Mouse (Mus musculus) ZHBTc4 (cell line): Measurements from ENCODE around the gene Gm1113.

Source experiments
- DNase-seq: peaks from one replicate; pipeline ENCODE4 v3.0.0-alpha.2; 2011; ENCODE audit warnings: low read depth, low spot score

Gene Gm1113

DNA sequence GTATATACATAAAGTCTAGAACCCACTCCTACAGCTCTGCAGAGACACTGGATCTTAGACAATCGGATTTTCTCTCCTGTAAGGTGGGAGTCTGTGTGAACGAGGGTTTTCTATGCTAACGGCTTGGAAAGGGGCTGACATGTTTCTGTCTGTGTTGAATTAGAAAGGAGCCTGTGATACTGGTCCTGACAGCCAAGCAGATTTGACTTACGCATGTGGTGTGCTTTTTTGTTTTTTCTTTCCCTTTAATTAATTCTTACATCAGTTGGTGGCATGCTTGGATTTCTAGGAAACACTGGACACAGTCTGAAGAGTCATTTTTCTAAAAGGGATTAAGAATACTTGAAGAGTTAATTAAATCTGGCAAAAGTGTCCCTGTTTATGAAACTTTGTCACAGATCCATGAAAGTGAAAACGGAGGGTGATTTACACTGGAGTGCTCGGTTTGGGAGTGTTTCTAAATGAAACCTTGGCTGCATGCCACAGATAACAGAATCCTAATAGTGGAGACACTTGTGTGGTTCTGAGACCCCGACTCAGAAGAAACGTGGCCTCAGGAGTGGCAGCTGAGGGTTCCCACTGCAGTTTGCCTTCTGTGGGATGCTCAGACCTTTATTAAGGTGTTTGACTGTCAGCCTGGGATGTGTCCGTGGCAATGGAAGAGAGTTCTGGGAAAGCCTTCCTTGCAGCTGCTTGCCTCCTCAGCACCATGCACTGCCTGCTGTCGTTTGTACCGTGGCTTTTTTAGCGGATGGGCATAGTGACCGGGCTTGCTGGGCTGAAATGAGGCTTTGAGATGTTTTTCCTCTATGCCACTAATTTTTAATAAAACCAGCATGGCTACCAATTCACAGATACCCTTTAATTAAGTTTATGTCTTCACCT, 35.8 kb downstream of the Gm1113 start:
- no peak for DNase-seq

DNA sequence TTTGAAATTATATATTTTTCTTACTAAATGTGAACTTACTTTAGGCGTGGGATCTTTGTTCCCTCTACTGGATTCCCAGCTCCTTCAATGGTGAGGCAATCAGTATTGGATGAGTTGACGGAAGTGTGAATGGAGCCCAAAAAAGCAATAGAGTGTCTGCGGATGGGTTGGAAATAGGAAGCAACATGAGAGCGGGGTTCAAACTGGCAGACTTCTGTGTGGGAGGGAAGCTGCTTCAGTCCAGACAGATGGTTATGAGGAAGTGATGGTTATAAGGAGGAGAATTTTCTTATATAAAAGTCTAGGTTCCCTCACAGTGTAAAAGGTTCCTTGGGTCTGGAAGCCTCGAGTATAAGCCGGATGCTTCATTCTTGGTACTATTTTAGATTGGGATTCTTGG, 38.6 kb downstream of the Gm1113 start:
- no peak for DNase-seq

DNA sequence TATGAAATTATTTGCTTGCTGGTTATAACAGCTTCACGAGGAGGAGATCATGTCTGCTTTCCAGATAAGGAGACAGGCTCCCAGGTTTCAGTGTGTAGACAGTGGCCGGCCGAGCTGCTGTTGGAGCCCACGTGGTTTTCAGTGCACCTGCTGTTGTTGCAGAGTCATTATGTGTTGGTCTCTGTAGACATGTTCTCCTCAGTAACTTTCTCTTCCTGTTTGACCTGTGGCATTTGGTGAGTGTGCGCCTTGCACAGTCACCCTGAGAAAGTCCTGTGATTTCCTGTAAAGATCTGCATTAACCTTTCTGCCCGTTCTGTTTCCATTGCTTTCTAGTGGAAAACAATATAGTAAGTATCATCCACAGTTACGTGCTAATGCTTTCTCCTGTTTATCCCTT, 42.7 kb downstream of the Gm1113 start:
- DNase-seq = no peak

DNA sequence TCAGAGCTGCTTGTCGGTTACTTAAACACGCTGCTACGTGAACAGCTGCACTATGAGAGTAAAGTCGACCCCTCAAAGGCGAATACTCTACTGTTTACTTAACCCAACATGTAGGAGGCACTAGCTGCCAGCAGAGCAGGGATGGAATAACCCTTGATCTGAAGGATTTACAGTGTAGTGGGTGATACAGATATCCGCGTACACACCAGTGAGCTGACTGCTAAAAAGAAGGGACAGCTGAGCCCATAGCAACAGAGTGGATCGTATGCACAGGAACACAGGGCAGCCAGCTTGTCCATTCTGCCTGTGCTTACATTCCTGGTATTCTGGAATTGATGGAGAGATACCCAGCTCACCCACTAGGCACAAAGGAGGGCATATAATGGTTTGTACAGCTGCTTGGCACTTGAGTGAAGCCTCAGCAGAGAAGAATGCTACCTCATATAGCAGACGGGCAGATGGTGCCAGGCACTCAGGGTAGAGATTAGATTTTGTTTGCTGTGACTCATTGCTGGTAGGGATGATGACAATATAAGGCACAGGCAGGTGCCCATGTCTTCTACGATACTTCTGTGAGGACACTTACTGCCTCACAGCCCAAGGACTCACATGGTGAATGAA, 43.9 kb downstream of the Gm1113 start:
- no peak for DNase-seq

DNA sequence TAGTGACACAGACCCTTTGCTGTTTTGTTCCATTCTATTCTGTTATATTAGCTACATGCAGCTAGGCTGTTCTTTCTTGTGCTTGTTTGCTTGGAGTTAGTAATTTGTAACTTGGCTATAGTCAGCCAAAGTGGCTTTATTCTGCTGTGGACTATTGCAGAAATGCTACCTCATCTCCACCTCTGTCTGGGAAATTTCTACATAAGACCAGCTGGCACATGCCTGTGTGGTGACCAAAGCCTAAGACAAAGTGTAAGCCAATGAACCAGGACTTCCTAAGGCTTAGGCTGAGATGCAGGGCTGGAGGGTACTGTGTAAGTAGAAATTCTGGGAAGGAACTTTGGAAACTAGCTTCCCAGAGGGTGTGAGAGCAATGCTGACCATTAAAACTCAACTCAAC, 49.2 kb downstream of the Gm1113 start:
- DNase-seq = no peak

DNA sequence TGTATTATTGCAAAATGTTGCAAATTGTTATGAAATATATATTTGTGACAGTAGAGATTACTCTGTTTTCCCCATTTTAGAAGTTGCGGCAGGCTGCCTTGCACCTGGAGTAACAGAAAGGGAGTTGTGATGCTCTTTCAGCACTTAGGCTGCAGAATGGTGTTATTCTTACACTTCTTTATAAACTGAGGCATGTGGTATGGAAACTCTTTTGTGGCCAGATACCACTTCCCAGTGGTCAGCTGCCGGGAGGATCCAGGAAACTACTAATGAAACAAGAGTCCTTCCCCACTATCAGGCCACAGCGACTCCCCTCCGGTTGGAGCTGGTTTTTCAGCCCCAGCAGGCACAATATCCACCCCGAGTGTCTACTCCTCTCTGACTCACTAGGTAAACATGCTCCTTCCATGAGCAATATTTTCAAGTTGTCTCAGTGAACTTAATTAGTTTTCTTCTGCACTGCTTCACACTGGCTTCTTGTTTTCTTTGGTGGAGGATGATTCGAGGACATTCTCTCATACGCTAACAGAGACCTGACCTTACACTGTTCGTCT, 50.7 kb downstream of the Gm1113 start:
- DNase-seq = no peak

DNA sequence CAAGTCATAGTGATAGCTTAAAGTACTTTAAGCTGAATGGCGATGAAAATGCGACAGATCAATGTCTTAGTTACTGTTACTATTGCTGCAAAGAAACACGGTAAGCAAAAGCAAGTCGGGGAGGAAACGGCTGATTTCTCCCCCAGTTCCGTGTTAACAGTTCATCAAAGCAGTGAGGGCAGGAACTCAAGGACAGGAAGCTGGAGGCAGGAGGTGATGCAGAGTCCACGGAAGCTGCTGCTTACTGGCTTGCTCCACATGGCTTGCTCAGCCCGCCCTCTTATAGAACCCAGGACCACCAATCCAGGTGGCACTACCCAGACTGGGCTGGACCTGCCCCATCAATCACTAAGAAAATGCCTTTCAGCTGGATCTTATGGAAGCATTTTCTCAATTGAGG, 58.5 kb downstream of the Gm1113 start:
- no peak for DNase-seq
